Mouse (Mus musculus): Measurements from ENCODE around the gene Nsun4. TPM values are rescaled to one million over a fixed set of nuclear protein-coding genes. Genes with fewer than 3 reads are reported as not detected.

Nsun4 gene
- total and polyA plus RNA-seq, 3 experiments, result 19.9 to 32.8 (median 20.5) TPM

GRCm38 (mm10) chr4:116015996-116016395 lies 37.7 kb downstream of the Nsun4 start:
- Histone ChIP-seq H3K9me3 (replicated peaks; ENCODE audit: low read length) (no peaks in the 10 kb centered on the region), H3K36me3 (replicated peaks in 1 of 2; ENCODE audit: control insufficient read depth in 1 of 2, insufficient read depth in 1 of 2, low read length in 1 of 2) (peaks cover 0 to 12% of the 10 kb centered on the region in 2 experiments), H3K27ac (ENCODE audit: insufficient read depth, low read depth) (peak overlapping the region; percentile 16; the same call in 1 of the 2 replicates), H3K4me2 (ENCODE audit: insufficient read depth, low read depth, poor library complexity, severe bottlenecking) (peak overlapping the region; percentile 93), H3K79me2 (replicated peaks; ENCODE audit: control insufficient read depth, extremely low read depth, insufficient read depth, poor library complexity, severe bottlenecking) (peaks cover 10% of the 10 kb centered on the region; the same call in 1 of the 2 replicates), H3K27me3 (replicated peaks) (peaks cover 14% of the 10 kb centered on the region), H3K4me1 (ENCODE audit: control insufficient read depth in 1 of 2, insufficient read depth in 2 of 2) (peaks cover 9 to 53% of the 10 kb centered on the region in 2 experiments), H3K9ac (ENCODE audit: insufficient read depth, low read depth) (peak overlapping the region; percentile 50), H3K4me3 (replicated peaks in 1 of 3; ENCODE audit: low read depth in 2 of 3, low read length in 2 of 3, poor library complexity in 1 of 3) (peak overlapping the region; percentile 78 to 96 (median 86))
- TF ChIP-seq MAZ (IDR thresholded peaks at IDR 0.05; ENCODE audit: low read depth, low read length), result no peak
- TF ChIP-seq ETS1 (conservative IDR thresholded peaks at IDR 0.05; ENCODE audit: low read depth, low read length), result no peak
- TF ChIP-seq ELF1 (IDR thresholded peaks at IDR 0.05; ENCODE audit: low read depth, low read length), result no peak
- TF ChIP-seq MAX (IDR thresholded peaks at IDR 0.05; ENCODE audit: low read length), result no peak
- TF ChIP-seq MAFK (IDR thresholded peaks at IDR 0.05; ENCODE audit: insufficient replicate concordance, low read length), result no peak
- no peak for TF ChIP-seq USF2 (conservative IDR thresholded peaks at IDR 0.05; ENCODE audit: low read depth, low read length)
- TF ChIP-seq SMC3 (IDR thresholded peaks at IDR 0.05; ENCODE audit: low read depth, low read length), result no peak
- TF ChIP-seq NRF1 (IDR thresholded peaks at IDR 0.05; ENCODE audit: low read depth, low read length), result no peak
- TF ChIP-seq EP300 (IDR thresholded peaks at IDR 0.05; ENCODE audit: low read length), result no peak
- TF ChIP-seq RAD21 (IDR thresholded peaks at IDR 0.05; ENCODE audit: low read depth, low read length), result no peak
- no peak for TF ChIP-seq RCOR1 (conservative IDR thresholded peaks at IDR 0.05; ENCODE audit: low read depth, low read length)
- no peak for TF ChIP-seq POLR2AphosphoS2 (IDR thresholded peaks at IDR 0.05; ENCODE audit: low read depth, low read length)
- TF ChIP-seq TBP (conservative IDR thresholded peaks at IDR 0.05; ENCODE audit: low read depth, low read length), result no peak
- no peak for TF ChIP-seq BHLHE40 (IDR thresholded peaks at IDR 0.05; ENCODE audit: low read depth, low read length)
- no peak for TF ChIP-seq POLR2A (IDR thresholded peaks at IDR 0.05; ENCODE audit: low read depth, low read length)
- TF ChIP-seq JUND (conservative IDR thresholded peaks at IDR 0.05; ENCODE audit: low read depth, low read length), result no peak
- no peak for TF ChIP-seq TCF12 (IDR thresholded peaks at IDR 0.05; ENCODE audit: low read depth, low read length)
- no peak for TF ChIP-seq MEF2A (IDR thresholded peaks at IDR 0.05; ENCODE audit: borderline replicate concordance, low read depth, low read length)
- TF ChIP-seq ZNF384 (IDR thresholded peaks at IDR 0.05; ENCODE audit: low read depth, low read length), result no peak
- in situ Hi-C loops (cut with MboI; ENCODE audit: low pct_ligation_motif_present, low pct_unique_long_range_greater_than_20kb, low sequenced_read_pairs) (no loop called here), dilution Hi-C loops (cut with MboI; ENCODE audit: extremely low pct_ligation_motif_present, extremely low pct_unique_long_range_greater_than_20kb, low sequenced_read_pairs) (no loop called here)
- DNase-seq (ENCODE audit: extremely low read depth), result no peak

- H3K9me3 ChIP-seq (replicated peaks; ENCODE audit: low read length), result no peaks in the 10 kb centered on the region
- dilution Hi-C loops (cut with MboI; ENCODE audit: extremely low pct_ligation_motif_present, extremely low pct_unique_long_range_greater_than_20kb, low sequenced_read_pairs) (no loop called here), in situ Hi-C loops (cut with MboI; ENCODE audit: low pct_ligation_motif_present, low pct_unique_long_range_greater_than_20kb, low sequenced_read_pairs) (no loop called here)
- peak; percentile 51; the same call in 1 of the 2 replicates for TF ChIP-seq ETS1 (conservative IDR thresholded peaks at IDR 0.05; ENCODE audit: low read depth, low read length)
- TF ChIP-seq MAZ (IDR thresholded peaks at IDR 0.05; ENCODE audit: low read depth, low read length), result no peak
- TF ChIP-seq NRF1 (IDR thresholded peaks at IDR 0.05; ENCODE audit: low read depth, low read length), result no peak
- TF ChIP-seq TCF12 (IDR thresholded peaks at IDR 0.05; ENCODE audit: low read depth, low read length), result peak; percentile 7; the same call in 1 of the 2 replicates
- TF ChIP-seq MEF2A (IDR thresholded peaks at IDR 0.05; ENCODE audit: borderline replicate concordance, low read depth, low read length), result peak; percentile 90
- TF ChIP-seq MXI1 (IDR thresholded peaks at IDR 0.05; ENCODE audit: low read depth, low read length), result peak; percentile 38; the same call in 1 of the 2 replicates
- TF ChIP-seq BHLHE40 (IDR thresholded peaks at IDR 0.05; ENCODE audit: low read depth, low read length), result peak; percentile 41
- peak; percentile 71 for TF ChIP-seq ELF1 (IDR thresholded peaks at IDR 0.05; ENCODE audit: low read depth, low read length)
- peak; percentile 32; the same call in 1 of the 2 replicates for TF ChIP-seq EP300 (IDR thresholded peaks at IDR 0.05; ENCODE audit: low read length)
- TF ChIP-seq CHD2 (IDR thresholded peaks at IDR 0.05; ENCODE audit: low read length), result no peak
- peak overlapping the region; percentile 93 for H3K4me2 ChIP-seq (ENCODE audit: insufficient read depth, low read depth, poor library complexity, severe bottlenecking)
- DNase-seq (ENCODE audit: extremely low read depth), result peak; percentile 62
- peak overlapping the region; percentile 16; the same call in 1 of the 2 replicates for H3K27ac ChIP-seq (ENCODE audit: insufficient read depth, low read depth)
- peaks cover 10% of the 10 kb centered on the region; the same call in 1 of the 2 replicates for H3K79me2 ChIP-seq (replicated peaks; ENCODE audit: control insufficient read depth, extremely low read depth, insufficient read depth, poor library complexity, severe bottlenecking)
- H3K4me1 ChIP-seq (ENCODE audit: control insufficient read depth in 1 of 2, insufficient read depth in 2 of 2), result peaks cover 10 to 58% of the 10 kb centered on the region in 2 experiments
- peak overlapping the region; percentile 78 to 96 (median 86) for H3K4me3 ChIP-seq (replicated peaks in 1 of 3; ENCODE audit: low read depth in 2 of 3, low read length in 2 of 3, poor library complexity in 1 of 3)
- peaks cover 0 to 12% of the 10 kb centered on the region in 2 experiments for H3K36me3 ChIP-seq (replicated peaks in 1 of 2; ENCODE audit: control insufficient read depth in 1 of 2, insufficient read depth in 1 of 2, low read length in 1 of 2)
- peak overlapping the region; percentile 50 for H3K9ac ChIP-seq (ENCODE audit: insufficient read depth, low read depth)
- peaks cover 14% of the 10 kb centered on the region for H3K27me3 ChIP-seq (replicated peaks)
Observed at GRCm38 (mm10) chr4:116015502-116015901, 38.2 kb downstream of the Nsun4 start.
